Mouse (Mus musculus) T-helper 1 cell (primary cell): ENCODE measurements around the gene Immp2l.
"Not testable (repeated sequence)": the region's sequence is repeated elsewhere in the genome, so short reads cannot be mapped to it uniquely, and the experiment has no call there.

Experiments
- in situ Hi-C: fragments of 300-600 bp; cut with MboI, MseI; formaldehyde crosslinking; loops from one replicate; pipeline ENCODE4 v1.15.1; 2025; ENCODE audit warnings: high pct_unique_total_duplicates

Gene Immp2l

DNA sequence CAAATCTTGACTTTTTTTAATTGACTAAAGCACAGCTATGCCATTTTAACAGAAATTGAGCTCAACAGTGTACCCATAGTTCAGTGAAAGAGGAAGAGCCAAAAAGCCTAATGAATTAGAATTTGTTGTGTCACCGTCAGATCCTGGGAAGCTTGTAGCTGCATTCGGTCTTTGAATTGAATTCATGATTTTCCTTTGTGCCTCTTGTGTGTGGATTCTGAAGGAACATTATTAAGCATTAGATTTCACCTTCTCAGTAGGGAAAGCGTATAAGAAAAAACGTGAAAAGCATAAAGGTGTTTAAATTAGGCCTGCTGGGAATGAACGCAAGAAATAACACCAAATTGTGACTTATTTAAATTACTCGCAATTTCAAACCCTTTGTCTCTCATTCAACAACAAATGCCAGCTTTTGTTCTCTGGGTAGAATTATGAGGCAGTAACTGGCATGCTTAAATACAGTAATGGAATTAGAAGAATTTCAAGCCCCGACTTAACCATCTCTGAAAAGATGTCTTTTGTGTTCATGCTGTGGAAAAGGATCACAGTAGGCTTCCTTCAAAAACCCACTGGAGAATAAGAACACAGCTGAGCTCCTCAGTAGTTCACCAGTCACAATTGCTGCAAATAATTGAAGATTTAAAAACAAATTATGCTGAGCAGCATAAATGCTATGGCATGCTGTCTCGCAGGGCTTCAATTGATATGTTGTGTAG, 626.1 kb downstream of the Immp2l start:
- in situ Hi-C loops = no loop called here

DNA sequence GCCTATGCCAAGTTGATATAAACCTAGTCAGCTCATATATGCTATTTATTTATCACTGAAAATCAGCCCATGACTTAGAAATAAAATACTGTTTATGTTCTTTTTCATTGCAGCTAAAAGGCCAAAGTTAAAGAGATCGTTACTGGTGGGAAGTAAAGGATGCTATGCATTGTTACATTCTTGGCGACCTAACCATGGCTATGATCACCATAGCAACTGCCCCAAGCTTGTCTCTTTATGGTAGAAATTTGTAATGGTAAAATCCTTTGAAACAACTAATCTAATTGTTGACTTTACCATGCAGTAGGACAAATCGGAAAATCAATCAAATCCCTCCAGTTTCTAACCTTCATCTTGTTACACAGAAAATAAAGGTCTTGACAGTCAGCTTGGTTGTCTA, 644.4 kb downstream of the Immp2l start:
- in situ Hi-C loops = no loop called here

DNA sequence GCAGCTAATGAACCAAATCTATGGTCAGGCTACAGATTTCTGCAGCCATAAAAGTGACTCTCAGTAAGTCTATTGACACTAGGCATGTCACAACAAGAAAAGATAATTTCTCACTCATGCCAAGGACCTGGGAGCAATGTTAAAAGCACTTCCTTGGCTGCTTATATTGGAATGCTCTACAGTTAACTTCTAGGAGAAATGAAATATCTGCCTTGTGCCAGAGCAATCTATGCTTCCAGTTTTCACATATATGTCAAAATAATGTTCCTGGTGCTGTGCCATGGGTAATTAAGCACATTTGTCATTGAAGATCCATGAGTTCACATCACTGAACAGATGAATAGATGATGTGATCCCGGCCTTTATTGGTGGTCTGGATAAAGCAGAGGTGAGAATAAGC, 645.6 kb downstream of the Immp2l start:
- in situ Hi-C loops = no loop called here

DNA sequence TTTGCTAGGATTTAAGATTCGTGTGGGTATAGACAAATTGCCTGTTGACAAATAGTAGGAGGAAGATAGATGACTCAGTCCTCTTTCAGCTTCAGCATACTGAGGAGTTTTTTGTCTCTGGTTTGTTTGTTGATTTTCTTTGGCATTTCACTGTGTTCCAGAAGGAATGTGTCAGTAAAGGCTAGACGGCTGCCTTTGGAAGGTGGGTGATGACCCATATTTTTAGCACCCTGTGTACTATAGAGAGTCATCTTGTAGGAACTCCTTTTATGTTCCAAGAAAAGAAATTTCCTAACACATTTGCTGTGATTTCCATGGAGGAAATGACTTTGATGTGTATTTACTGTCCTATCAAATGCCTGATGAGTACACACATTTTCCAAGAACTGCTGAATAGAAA, 651.0 kb downstream of the Immp2l start:
- in situ Hi-C loops = no loop called here

GRCm38 (mm10) chr12:41680141-41680540, 656.3 kb downstream of the Immp2l start:
- in situ Hi-C loops = loop anchor here (10.0 kb wide), 1 partner anchor 555 kb away; no protein-coding TSS in a partner anchor

DNA sequence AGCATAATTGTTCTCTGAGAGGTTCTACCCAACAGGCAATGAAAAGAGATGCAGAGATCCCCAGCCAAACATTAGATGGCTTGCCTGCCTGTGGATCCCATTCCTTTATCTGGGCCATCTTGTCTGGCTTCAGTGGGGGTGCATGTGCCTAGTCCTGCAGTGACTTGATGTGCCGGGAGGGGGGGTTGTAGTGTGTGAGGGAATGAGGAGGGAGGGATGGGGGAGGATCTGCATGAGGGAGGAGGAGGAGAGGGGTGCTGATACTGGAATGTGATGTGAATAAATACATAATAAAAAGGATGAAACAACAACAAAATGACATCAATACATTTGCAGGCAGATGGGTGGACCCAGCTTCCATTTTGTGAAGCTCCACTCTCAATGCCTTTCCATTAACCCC, 658.3 kb downstream of the Immp2l start:
- in situ Hi-C loops = loop anchor here (10.0 kb wide), 1 partner anchor 557 kb away; no protein-coding TSS in a partner anchor

GRCm38 (mm10) chr12:41689809-41690208, 665.9 kb downstream of the Immp2l start:
- in situ Hi-C loops = loop anchor here (10.0 kb wide), 1 partner anchor 565 kb away; no protein-coding TSS in a partner anchor

DNA sequence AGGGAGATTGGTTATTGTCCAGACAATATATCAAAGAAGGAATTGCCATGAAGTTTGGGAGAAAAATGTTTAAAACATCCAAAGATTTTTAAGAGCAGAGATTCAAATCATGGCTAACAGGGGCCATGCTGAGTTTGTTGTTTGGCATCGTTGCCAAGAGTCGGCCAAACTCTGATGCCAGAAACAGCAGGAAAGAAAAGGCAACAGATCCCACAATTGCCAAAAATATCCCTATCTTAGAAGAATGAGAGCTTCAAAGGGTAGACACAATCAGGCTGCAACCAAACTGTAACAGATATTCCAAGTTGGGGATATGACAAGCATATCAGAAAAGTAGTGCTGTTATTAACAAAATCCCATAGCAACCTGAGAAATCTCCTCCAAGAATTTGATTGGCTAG, 686.7 kb downstream of the Immp2l start:
- in situ Hi-C loops = no loop called here

GRCm38 (mm10) chr12:41716946-41717345, 693.1 kb downstream of the Immp2l start:
- in situ Hi-C loops = no loop called here

- in situ Hi-C loops = no loop called here
Observed at GRCm38 (mm10) chr12:41724585-41724984, 700.7 kb downstream of the Immp2l start.

DNA sequence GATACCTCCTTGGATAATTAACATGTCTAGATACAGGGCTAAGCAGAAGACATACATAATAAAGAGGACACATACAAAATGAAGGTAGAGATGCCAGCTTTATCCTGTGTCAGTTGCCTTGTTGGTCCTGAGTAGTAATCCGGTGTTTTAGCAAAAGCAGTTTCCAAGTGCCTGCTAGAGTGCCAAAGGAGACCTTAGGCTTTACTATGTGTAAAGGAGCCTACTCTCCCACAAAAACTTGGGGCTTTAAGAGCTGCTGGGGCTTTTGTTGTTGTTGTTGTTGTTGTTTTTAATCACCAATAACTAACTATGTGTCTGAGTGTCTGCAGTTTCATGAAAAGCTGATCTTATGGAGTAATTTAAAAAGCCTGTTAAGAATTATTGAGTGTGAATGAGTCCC, 702.8 kb downstream of the Immp2l start:
- in situ Hi-C loops = no loop called here

DNA sequence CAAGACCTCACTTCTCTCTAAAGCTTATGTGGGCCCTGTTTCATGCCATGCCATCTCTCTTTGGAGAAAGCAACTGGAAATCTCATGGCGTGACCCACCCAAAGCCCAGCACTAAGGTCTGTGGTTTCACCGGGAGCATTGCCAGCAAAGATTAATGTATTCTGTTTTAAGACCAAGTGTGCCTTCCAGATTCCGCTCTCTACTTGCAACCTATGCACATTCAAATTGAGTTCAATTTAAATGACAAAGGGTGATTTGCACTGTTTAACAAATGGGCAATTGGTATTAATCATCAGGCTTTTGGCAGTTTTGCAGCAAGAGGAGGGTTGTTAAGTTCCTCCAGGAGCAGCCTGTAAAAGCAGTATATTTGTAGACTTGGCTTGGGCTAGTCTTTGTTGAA, 703.3 kb downstream of the Immp2l start:
- in situ Hi-C loops = no loop called here

- in situ Hi-C loops = no loop called here
Observed at GRCm38 (mm10) chr12:41727764-41728338, 704.0 kb downstream of the Immp2l start.

GRCm38 (mm10) chr12:41728467-41728866, 704.6 kb downstream of the Immp2l start:
- in situ Hi-C loops = no loop called here

DNA sequence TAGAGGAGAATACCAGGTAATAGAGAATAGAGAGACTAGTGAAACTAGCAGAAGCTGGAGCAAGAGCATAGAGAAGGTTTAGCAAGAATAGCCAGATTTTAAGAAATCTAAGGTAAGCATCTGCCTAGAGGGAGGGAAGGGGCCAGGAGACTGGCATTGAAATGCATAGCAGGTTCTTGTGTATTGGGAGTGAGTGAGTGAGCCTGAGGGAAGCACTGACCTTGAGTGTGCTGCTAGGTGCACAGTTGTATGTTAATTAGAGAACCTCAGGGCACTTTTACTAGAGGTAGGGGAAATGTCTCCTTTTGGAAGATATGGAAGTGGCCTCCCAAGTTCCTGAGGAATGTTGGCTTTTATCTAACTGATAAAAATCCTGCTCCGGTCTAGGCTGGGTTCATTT, 705.9 kb downstream of the Immp2l start:
- in situ Hi-C loops = no loop called here

DNA sequence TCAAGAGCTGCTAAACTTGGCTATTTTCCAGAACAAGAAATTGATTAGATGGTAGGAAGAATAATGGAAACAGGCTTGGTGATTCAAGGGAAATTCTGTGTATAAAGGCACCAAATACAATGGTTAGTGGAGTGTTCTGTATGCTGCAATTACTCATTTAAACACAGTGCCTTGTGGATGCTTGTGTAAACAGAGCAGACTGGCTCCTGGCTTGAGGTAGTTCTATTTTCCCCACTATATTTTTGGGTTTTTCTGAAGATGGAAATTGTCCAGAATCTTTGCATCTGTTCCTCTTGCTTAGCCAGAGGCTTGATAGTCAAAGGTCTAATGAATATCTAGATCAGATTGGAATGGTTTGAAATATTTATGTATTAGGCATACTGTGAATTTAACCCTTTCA, 709.3 kb downstream of the Immp2l start:
- in situ Hi-C loops = no loop called here

DNA sequence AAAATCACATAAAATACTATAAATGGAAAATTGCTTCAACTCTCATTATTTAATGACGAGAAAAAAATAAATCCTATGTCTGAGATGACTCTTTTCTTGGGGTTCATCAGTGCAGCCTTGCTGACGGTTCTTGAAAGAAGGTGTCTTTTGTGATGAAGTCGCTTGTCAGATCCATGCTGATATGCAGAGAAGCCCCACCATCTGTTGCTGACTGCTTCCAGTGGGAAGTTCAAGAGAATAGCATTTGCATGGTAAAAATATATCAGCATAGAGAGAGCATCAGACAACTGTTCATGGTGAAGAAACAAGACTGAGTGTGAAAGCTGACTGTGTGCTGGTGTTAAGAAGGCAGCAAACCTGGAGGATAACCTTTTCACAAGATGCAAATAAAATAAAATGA, 719.0 kb downstream of the Immp2l start:
- in situ Hi-C loops = no loop called here

DNA sequence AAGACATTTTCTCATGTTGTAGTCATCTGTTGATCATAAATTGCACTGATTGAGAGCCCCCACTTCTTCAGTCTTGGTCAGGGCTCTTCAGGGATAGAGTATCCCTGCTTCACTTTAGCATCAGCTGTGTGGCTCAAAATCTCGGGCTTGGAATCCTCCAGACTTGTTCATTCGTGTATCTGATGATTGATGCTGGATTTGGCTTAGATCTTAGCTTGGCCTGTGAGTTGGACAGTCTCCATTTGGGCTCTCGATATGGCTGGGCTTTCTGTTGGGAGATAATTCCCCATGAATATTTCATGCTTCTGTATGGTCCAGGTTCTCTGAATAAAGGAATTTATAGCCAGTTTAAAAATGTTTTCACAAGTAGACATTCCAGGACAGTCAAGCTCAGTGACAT, 739.5 kb downstream of the Immp2l start:
- in situ Hi-C loops = no loop called here

DNA sequence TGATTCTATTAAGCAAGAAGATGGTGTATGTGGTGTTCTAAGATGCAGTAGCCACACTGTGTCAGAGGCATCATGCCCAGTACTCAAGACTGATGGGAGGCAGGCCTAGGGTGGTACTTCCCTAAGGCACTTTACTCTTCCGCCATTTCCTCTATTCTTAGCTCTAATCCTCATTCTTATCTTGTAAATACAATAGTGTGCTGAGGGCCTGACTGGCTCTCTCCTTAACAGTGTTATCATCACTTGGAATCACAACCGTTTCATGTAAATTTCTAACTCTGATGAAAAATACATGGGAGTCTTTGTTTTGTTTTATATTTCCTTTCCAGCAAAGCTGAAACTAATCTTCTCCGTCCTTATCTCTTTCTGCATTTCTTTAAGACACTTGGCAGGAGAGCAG, 750.1 kb downstream of the Immp2l start:
- in situ Hi-C loops = no loop called here

- in situ Hi-C loops = no loop called here
Observed at GRCm38 (mm10) chr12:41774623-41775323, 750.9 kb downstream of the Immp2l start.

DNA sequence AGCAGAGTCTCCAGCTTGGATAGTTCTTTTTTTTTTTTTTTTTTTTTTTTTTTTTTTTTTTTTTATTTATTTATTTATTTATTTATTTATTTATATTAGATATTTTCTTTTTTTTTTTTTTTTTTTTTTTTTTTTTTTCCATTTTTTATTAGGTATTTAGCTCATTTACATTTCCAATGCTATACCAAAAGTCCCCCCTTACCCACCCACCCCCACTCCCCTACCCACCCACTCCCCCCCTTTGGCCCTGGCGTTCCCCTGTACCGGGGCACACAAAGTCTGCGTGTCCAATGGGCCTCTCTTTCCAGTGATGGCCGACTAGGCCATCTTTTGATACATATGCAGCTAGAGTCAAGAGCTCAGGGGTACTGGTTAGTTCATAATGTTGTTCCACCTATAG, 753.9 kb downstream of the Immp2l start:
- in situ Hi-C loops = not testable (repeated sequence)

- in situ Hi-C loops = not testable (repeated sequence)
Observed at GRCm38 (mm10) chr12:41793681-41794080, 769.8 kb downstream of the Immp2l start.

- in situ Hi-C loops = no loop called here
Observed at GRCm38 (mm10) chr12:41829517-41829916, 805.6 kb downstream of the Immp2l start.
